Mouse (Mus musculus): Measurements from ENCODE around the gene Cyp1a2. TPM values are rescaled to one million over a fixed set of nuclear protein-coding genes. Genes with fewer than 3 reads are reported as not detected.

Cyp1a2 gene
- total RNA-seq, 2 experiments from 2014 or later, result not detected

DNA sequence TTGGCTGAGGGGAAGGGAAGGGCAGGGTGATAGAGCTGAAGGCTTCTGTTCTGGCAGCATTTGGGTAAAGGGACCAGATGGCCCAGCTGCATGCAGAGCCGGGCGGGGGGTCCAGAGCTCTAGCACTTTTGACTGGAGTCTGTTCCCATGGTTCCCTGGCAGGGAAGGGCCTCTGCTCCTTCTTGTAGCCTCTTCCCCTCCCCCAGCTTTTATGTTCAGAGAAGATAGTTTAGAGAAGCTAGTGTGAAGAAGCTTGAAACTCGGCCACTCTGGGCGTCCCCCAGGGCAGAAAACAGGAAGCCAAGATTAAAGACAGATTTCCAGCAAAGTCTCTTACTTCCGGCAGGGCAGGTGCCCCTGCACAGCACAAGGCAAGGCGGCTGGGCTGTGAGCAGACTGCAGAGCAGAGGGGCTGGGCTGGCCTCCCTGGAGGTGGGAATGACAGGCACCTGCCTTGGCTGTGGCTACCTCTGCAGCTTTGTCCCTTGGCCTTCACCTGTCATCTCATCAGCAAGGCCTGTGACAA, 32.7 kb downstream of the Cyp1a2 start:
- ATAC-seq (replicated peaks; ENCODE audit: low FRiP score, low TSS enrichment, poor library complexity, severe bottlenecking), result no peak

DNA sequence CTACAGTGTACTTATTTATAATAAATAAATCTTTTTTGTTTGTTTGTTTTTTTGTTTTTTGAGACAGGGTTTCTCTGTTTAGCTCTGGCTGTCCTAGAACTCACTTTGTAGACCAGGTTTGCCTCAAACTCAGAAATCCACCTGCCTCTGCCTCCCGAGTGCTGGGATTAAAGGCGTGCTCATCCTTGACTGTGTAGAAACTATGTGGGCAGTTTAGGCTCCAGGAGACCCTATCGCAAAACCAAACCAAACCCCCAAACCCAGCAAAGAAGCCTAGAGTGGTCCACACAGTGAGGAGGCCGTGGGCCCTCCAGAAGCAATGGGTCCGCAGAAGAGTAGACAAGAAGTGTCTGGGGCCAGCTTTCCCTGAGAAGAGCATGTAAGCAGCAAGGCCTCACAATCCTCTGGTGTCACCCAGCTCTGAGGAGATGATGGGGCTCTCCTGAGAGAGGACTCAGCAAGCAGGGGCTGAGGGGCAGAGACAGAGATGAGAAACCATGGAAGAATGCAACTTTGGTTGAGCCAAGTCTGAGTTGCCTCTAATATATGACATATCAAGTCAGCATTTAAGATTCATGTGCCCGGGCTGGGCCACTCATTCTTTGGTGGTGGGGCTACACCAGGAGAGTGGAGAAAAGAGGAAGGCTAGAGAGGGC, 33.2 kb downstream of the Cyp1a2 start:
- no peak for ATAC-seq (replicated peaks; ENCODE audit: low FRiP score, low TSS enrichment, poor library complexity, severe bottlenecking)

GRCm38 (mm10) chr9:57647286-57648108, 36.0 kb downstream of the Cyp1a2 start:
- no peak for ATAC-seq (replicated peaks; ENCODE audit: low FRiP score, low TSS enrichment, poor library complexity, severe bottlenecking)

DNA sequence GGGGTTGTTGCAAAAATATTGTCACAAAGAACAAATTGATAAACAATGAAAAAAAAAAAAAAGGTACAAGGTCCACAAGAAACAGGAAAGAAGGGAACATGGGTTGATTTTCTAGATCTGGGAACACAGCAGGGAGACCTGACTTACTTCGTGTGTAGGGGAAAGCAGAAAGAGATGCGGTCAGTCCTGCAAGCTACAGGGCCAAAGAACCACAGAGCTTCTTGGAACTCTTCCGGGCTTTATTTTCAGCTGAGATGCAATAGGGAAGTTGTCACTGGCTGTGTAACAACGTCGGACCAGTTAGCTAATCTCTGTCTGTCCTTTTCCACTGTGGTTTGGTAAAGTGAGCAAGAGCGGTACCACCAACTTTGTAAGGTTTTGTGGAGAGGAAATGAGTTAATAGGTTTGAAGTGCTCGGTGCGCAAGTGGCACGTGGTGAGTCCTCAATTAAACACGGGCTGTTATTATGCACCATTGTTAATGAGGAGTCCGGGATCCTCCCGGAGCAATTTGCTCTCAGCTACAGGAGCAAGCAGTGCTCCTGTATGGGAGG, 36.9 kb downstream of the Cyp1a2 start:
- no peak for ATAC-seq (replicated peaks; ENCODE audit: low FRiP score, low TSS enrichment, poor library complexity, severe bottlenecking)

DNA sequence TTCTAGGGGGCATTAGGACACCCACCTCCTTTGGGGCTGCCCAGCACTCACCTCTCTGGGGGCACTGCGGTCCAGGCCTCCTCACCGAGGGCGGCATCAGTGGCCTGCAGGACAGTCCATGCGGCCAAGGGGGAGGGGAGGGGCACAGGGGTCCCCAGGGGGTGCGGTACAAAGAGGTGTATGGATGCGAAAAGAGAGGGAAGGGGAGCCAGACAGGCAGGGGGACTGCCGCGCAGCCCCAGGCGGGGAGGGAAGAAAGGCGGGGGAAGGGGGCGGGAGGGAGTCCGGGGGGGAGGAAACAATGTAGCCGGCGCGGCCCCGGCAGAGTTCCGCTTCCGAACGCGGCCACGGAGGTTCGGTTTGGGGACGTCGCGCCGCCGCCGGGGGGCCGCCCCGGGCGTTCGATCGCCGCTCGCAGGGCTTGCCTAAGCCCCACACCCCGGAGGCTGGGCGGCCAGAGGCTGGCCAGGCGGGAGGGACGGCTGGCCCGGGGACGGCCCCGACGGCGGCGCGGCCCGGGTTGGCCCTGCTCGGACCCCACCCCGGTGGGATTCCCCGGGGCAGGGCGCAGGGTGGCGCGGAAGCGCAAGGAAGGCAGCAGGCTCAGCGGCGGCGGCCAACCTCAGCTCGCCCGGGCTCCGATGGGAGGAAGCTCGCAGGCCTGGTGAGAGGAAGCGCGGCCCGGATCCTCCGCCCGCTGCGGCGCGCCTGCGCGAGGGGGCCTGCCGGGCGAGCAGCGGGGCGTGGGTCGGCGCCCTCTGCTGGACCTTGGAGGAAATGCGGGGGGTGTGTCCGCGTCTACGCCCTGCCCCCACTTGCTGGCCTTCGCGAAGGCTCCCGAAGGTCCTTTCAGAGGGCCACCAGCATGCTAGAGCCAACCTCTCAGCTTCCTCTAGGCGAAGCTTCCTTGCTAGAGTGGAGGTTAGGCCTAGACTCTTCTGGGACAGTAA, 38.3 kb downstream of the Cyp1a2 start:
- ATAC-seq (replicated peaks; ENCODE audit: low FRiP score, low TSS enrichment, poor library complexity, severe bottlenecking), result peak; percentile 46

DNA sequence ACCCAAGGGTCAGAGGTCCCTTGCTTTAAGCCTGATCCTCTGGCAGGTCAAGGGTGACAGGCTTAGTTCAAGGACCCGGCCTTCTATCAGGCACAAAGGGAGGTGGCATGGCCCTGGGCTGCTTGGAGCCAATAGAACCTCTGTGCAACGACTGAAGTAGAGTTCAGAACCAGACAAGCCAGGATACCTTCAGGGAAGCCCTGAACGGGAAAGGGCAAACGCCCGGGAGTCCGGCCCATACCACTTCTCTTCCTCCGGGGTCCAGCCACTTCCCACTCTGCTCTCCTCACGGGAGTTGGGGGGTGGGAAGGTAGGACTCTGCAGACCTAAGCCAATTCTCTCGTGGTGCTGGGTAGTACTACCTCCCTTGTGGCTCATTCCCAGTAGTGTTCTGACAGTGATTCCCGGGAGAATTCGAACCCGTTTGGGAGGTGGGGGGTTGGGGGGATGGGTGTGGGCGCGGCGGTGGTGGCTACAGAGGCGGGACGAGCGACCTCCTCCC, 39.0 kb downstream of the Cyp1a2 start:
- no peak for ATAC-seq (replicated peaks; ENCODE audit: low FRiP score, low TSS enrichment, poor library complexity, severe bottlenecking)

DNA sequence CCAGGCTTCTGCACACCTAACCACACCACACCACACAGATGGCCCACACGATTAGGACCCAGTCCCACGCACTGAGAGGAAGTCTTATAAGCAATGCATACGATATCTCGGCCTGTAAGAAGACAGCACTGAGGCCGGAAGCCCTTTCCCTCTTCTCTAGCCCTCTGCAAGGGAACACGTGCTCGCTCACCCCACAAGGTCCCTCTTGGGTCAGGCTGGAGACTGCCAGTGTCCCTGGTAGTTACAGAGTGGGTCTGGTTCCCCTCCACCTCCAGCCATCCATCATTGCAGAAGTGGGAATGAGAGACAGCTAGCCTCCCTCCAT, 39.7 kb downstream of the Cyp1a2 start:
- peak; percentile 57 for ATAC-seq (replicated peaks; ENCODE audit: low FRiP score, low TSS enrichment, poor library complexity, severe bottlenecking)

DNA sequence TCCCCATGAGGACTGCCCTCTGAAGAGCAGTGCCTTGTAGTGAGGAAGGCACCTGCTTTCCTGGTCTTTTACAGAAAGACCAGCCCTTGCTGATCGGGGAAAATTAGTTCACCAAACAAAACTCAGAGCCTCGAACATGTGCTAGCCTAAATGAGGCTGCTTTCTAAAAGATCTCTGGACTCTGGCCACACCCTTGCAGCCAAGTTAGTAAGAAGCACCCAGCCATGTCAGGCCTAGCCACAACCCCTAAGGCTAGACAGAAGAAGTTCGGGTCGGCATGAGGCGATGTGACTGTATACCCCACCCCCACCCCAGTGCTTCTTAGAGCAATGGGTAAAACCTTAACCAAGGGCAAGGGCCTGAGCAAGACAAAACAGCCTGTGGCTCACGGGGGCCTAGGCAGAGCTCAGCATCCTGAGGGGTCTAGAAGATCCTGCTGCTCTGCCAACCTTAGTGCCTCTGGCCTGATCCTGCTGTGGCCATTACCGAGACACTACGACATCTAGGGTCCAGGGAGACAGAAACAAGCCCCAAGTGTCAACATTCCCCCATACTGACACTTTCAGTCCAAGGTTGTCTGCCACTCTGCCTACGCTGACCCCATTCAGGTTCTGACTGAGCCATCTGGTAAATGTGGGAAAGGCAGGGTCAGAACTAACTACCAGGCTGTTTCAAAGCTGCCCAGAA, 40.2 kb downstream of the Cyp1a2 start:
- no peak for ATAC-seq (replicated peaks; ENCODE audit: low FRiP score, low TSS enrichment, poor library complexity, severe bottlenecking)

- no peak for ATAC-seq (replicated peaks; ENCODE audit: low FRiP score, low TSS enrichment, poor library complexity, severe bottlenecking)
Measured at GRCm38 (mm10) chr9:57641775-57642550, 41.5 kb downstream of the Cyp1a2 start.

DNA sequence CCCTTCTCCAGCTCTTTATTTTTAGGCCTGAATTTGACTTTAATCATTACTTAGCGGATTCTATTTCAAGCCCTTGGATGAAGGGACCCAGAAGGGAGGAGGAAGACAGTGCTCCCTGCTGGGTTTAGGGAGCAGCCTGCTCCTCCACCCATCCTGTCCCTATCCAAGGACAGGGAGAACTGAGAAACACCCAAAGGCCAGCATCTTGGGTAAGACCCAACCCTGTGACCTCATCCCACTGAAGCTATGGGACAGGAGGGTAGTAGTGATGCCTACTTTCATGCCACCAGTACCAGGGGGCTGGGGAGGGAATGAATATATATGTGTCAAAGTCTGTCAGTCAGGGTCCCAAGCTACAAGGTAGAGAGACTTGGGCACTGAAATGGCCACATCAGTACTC, 42.5 kb downstream of the Cyp1a2 start:
- no peak for ATAC-seq (replicated peaks; ENCODE audit: low FRiP score, low TSS enrichment, poor library complexity, severe bottlenecking)

- ATAC-seq (replicated peaks; ENCODE audit: low FRiP score, low TSS enrichment, poor library complexity, severe bottlenecking), result peak; percentile 50
Measured at GRCm38 (mm10) chr9:57640384-57640783, 43.1 kb downstream of the Cyp1a2 start.

GRCm38 (mm10) chr9:57639661-57640328, 43.7 kb downstream of the Cyp1a2 start:
- ATAC-seq (replicated peaks; ENCODE audit: low FRiP score, low TSS enrichment, poor library complexity, severe bottlenecking), result no peak

- peak; percentile 75 for ATAC-seq (replicated peaks; ENCODE audit: low FRiP score, low TSS enrichment, poor library complexity, severe bottlenecking)
Measured at GRCm38 (mm10) chr9:57638651-57639459, 44.6 kb downstream of the Cyp1a2 start.

GRCm38 (mm10) chr9:57637741-57638322, 45.7 kb downstream of the Cyp1a2 start:
- ATAC-seq (replicated peaks; ENCODE audit: low FRiP score, low TSS enrichment, poor library complexity, severe bottlenecking), result no peak

DNA sequence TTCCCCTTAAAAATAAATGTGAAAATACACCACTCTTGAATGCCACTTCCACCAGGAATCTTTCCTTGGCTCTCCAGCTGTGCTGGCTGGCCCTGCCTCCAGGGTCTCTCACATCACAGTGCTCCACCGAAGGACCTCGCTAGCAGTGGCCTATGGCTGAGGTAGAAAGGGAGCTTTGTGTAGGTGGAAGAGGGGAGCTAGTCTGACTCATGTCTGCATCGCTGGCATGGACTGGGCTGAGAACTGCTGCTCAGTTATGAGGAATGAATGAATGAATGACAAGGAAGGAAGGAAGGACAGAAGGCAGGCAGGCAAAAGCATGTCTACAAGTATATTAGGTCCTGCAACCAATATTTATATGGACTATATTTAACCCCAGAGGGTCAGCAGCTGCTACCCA, 46.2 kb downstream of the Cyp1a2 start:
- ATAC-seq (replicated peaks; ENCODE audit: low FRiP score, low TSS enrichment, poor library complexity, severe bottlenecking), result no peak

- ATAC-seq (replicated peaks; ENCODE audit: low FRiP score, low TSS enrichment, poor library complexity, severe bottlenecking), result peak; percentile 72
Measured at GRCm38 (mm10) chr9:57633481-57634024, 50.0 kb downstream of the Cyp1a2 start.

Measured in megakaryocyte-erythroid progenitor cell, adult 5-6 weeks (primary cell).